Mouse (Mus musculus): ENCODE measurements around the gene Nup214.
A peak's percentile ranks its signal among the peaks of the same experiment; 100 is the strongest.
"Not testable (repeated sequence)": the region's sequence is repeated elsewhere in the genome, so short reads cannot be mapped to it uniquely, and the experiment has no call there.

Nup214 gene

GRCm38 (mm10) chr2:31964191-31964590, 10.0 kb upstream of the Nup214 start:
- DNase-seq = no peak

- DNase-seq = peak; percentile 47
These were observed 9.1 kb upstream of the Nup214 start for GRCm38 (mm10) chr2:31965110-31965509.

- no peak for DNase-seq
These were observed 7.4 kb upstream of the Nup214 start for GRCm38 (mm10) chr2:31966801-31967200.

- DNase-seq = no peak
These were observed 1.6 kb upstream of the Nup214 start for GRCm38 (mm10) chr2:31972589-31972988.

- no peak for DNase-seq
These were observed 654 bp downstream of the Nup214 start for GRCm38 (mm10) chr2:31974809-31975371.

- DNase-seq = no peak
These were observed 13.5 kb downstream of the Nup214 start for GRCm38 (mm10) chr2:31987774-31988173.

- no peak for DNase-seq
These were observed 16.7 kb downstream of the Nup214 start for GRCm38 (mm10) chr2:31990961-31991360.

GRCm38 (mm10) chr2:31994896-31995295, 20.7 kb downstream of the Nup214 start:
- no peak for DNase-seq

- no peak for DNase-seq
These were observed 21.8 kb downstream of the Nup214 start for GRCm38 (mm10) chr2:31996060-31996459.

GRCm38 (mm10) chr2:31997539-31997938, 23.3 kb downstream of the Nup214 start:
- DNase-seq = no peak

- DNase-seq = no peak
These were observed 24.2 kb downstream of the Nup214 start for GRCm38 (mm10) chr2:31998443-31998842.

GRCm38 (mm10) chr2:32008311-32008710, 34.1 kb downstream of the Nup214 start:
- no peak for DNase-seq

GRCm38 (mm10) chr2:32008716-32009115, 34.5 kb downstream of the Nup214 start:
- DNase-seq = no peak

- no peak for DNase-seq
These were observed 45.5 kb downstream of the Nup214 start for GRCm38 (mm10) chr2:32019704-32020103.

GRCm38 (mm10) chr2:32020229-32020628, 46.0 kb downstream of the Nup214 start:
- no peak for DNase-seq

GRCm38 (mm10) chr2:32024372-32024771, 50.1 kb downstream of the Nup214 start:
- no peak for DNase-seq

GRCm38 (mm10) chr2:32029636-32030035, 55.4 kb downstream of the Nup214 start:
- DNase-seq = no peak

GRCm38 (mm10) chr2:32033436-32033835, 59.2 kb downstream of the Nup214 start:
- DNase-seq = no peak

GRCm38 (mm10) chr2:32034206-32034605, 60.0 kb downstream of the Nup214 start:
- no peak for DNase-seq

GRCm38 (mm10) chr2:32037279-32037858, 63.1 kb downstream of the Nup214 start:
- no peak for DNase-seq

GRCm38 (mm10) chr2:32038661-32039081, 64.4 kb downstream of the Nup214 start:
- DNase-seq = no peak

GRCm38 (mm10) chr2:32040646-32041045, 66.4 kb downstream of the Nup214 start:
- not testable (repeated sequence) for DNase-seq

- DNase-seq = no peak
These were observed 66.9 kb downstream of the Nup214 start for GRCm38 (mm10) chr2:32041087-32041486.

- DNase-seq = no peak
These were observed 69.6 kb downstream of the Nup214 start for GRCm38 (mm10) chr2:32043836-32044235.

GRCm38 (mm10) chr2:32045375-32045774, 71.1 kb downstream of the Nup214 start:
- DNase-seq = no peak

Measured in right cerebral cortex, postnatal 4 days (tissue).